Mouse (Mus musculus) G1E (cell line): ENCODE data around the gene Prpf40b.

Experiments
- CTCF ChIP-seq: IDR thresholded peaks from 2 replicates; pipeline ENCODE4 v1.5.1; 2012; ENCODE audit warnings: low read depth, low read length, inconsistent platforms, mixed read lengths
- GATA1 ChIP-seq: IDR thresholded peaks from 2 replicates; pipeline ENCODE4 v1.6.1; 2012; ENCODE audit warnings: borderline replicate concordance, low read length, inconsistent platforms, mixed read lengths
- GATA2 ChIP-seq: IDR thresholded peaks from 2 replicates; pipeline ENCODE4 v1.6.1; 2012; ENCODE audit warnings: low read depth, low read length, inconsistent platforms, borderline replicate concordance
- POLR2AphosphoS5 ChIP-seq: IDR thresholded peaks from 2 replicates; pipeline ENCODE4 v1.6.1; 2012; ENCODE audit warnings: low read depth, low read length, inconsistent platforms; ENCODE audit not compliant: insufficient replicate concordance
- TAL1 ChIP-seq: conservative IDR thresholded peaks from 2 replicates; pipeline ENCODE4 v1.6.1; 2012; ENCODE audit warnings: low read depth, low read length, inconsistent platforms, mixed read lengths

DNA sequence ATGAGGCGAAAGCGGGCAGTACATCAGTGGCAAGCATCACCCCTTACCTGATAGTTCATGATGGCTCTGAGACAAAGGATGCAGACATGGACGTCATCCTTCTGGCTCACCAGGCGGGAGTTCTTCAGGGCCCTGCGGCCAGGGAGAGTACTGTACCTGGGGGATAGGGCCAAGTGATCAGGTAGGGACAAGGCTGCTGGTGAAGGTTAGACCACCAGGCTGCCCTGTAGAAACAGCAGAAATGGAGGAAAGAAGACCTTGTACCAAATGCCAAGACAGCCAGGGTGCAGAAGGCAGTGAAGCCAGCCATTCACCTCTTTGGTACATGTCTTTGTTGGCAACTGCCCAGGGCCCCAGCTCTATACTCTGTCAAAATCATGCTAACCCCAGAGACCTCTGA is 33.1 kb downstream of the Prpf40b start:
- TF ChIP-seq GATA1 (no peak), TAL1 (no peak), CTCF (no peak), POLR2AphosphoS5 (no peak), GATA2 (no peak)
